Mouse (Mus musculus): ENCODE data around the gene Prkag1.

Gene Prkag1

GRCm38 (mm10) chr15:98791221-98791620 lies 40.1 kb downstream of the Prkag1 start:
- DNase-seq = no peak

GRCm38 (mm10) chr15:98790761-98791160 lies 40.6 kb downstream of the Prkag1 start:
- DNase-seq = no peak

DNA sequence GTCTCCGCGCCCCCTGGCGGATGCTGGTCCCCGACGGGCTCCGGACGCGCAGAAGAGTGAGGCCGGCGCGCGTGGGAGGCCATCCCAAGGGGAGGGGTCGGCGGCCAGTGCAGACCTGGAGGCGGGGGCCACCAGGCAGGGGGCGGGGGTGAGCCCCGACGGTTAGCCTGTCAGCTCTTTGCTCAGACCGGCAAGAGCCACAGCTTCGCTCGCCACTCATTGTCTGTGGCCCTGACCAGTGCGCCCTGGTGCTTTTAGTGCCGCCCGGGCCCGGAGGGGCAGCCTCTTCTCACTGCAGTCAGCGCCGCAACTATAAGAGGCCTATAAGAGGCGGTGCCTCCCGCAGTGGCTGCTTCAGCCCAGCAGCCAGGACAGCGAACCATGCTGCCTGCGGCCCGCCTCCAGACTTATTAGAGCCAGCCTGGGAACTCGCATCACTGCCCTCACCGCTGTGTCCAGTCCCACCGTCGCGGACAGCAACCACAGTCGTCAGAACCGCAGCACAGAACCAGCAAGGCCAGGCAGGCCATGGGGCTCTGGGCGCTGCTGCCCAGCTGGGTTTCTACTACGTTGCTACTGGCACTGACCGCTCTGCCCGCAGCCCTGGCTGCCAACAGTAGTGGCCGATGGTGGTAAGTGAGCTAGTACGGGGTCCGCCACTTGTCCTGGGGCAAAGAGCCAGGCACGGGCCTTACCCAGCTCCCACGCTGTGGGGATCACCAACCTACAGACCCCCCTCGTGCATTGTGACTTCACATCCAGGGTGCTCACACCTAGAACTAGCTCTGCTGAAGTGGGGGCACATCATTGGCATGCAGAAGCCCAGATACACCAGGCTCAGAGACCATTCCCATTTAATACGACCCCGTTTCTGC lies 41.4 kb downstream of the Prkag1 start, which contains the start of gene Wnt1:
Gene Wnt1, plus strand, starts transcription at position 197 of the 875 bp plus-strand sequence.
- DNase-seq = peak in 1 of 2 experiments; percentile 30

GRCm38 (mm10) chr15:98788972-98789660 lies 42.2 kb downstream of the Prkag1 start:
- no peak for DNase-seq

DNA sequence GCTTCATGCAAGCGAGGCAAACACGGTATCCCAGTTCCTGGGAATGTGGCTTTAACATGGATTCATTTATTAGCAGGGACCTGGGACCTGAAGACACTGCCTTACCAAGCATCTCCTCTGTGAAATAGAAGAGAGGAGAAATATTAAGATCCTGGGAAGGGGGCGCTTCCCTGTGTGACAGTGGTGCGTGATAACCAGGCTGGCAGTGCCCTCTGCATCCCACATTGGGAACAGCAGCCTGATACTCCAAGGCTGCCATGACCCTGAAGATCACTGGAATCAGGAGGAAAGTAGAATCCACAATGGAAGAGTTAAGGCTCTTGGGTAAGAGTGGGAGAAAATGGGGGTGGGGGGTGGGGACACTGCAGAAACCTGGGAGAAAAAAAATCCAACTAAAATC lies 43.4 kb downstream of the Prkag1 start:
- DNase-seq = no peak

- no peak for DNase-seq
These were observed 45.6 kb downstream of the Prkag1 start for GRCm38 (mm10) chr15:98785744-98786143.

DNA sequence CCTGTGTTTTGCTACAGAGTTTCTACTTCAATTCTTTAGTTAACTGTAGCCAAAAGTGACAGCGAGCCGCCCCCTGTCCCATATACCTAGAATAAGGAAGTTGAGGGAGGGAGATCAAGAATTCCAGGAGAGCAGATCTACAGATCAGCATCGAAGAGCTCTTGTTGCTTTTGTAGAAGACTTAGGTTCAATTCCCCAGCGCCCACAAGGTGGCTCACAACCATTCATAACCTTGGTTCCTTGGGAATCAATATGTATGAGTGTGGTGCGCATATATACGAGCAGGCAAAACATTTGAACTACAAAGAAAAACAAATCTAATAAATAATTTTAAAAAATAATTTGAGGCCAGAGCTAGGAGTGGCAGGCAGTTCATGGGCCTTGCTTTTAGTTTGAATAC lies 50.2 kb downstream of the Prkag1 start:
- DNase-seq = no peak

DNA sequence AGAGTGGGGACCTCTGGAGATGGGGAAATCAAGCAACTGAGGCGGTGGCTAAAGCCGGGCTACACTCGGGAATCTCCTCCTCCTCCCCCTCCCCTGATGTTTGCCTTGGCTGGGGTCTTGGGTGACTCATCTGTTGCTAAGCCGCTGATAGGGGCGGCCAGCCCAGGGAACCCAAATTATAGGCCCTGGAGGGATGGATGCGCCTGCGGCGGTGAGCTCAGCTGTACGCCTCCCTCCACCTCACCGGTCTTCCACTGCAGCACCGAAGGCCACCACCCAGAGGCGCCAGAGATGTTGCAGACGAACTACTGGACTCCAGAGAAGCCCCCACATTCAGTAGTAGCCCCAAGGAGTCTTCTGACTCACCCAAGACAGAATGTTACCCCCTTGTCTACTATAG lies 50.7 kb downstream of the Prkag1 start:
- DNase-seq = no peak

GRCm38 (mm10) chr15:98780075-98780474 lies 51.2 kb downstream of the Prkag1 start:
- DNase-seq = no peak

GRCm38 (mm10) chr15:98778806-98779205 lies 52.5 kb downstream of the Prkag1 start:
- DNase-seq = no peak

- DNase-seq = no peak
These were observed 53.0 kb downstream of the Prkag1 start for GRCm38 (mm10) chr15:98778191-98778770.

GRCm38 (mm10) chr15:98777762-98778161 lies 53.6 kb downstream of the Prkag1 start, which contains the start of gene Wnt10b:
Gene Wnt10b, minus strand, starts transcription at chr15:98778150.
- DNase-seq = no peak

GRCm38 (mm10) chr15:98777005-98777616 lies 54.2 kb downstream of the Prkag1 start:
- DNase-seq = no peak

- no peak for DNase-seq
These were observed 54.9 kb downstream of the Prkag1 start for GRCm38 (mm10) chr15:98776280-98777004.

GRCm38 (mm10) chr15:98775533-98775932 lies 55.8 kb downstream of the Prkag1 start:
- no peak for DNase-seq

GRCm38 (mm10) chr15:98774096-98774495 lies 57.2 kb downstream of the Prkag1 start:
- DNase-seq = no peak

DNA sequence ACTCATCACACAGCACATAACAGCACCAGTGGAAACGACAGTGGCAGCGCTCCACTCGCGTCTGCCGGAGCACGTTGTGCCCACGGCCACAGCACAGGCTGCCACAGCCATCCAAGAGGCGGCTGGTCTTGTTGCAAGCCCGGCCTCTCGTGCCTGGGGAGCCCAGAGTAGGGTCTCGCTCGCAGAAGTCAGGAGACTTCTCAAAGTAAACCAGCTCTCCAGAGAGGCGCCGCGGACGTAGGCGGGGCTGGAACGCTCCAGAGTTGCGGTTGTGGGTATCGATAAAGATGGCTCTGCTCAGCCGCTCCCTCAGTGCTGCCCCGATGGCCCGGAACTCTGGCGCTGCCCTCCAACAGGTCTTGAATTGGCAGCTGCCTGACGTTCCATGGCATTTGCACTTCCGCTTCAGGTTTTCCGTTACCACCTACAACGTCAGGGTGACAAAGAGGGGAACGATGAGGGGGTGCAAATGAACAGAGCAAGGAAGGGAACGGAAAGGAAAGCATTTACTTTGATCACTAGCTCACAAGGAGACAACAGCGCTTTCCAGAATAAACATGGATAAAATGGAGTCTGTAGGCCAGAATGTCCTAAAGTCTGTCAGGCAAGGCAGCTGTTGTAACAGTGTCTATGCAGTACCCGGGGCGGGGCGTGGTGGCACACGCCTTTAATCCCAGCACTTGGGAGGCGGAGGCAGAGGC lies 58.7 kb downstream of the Prkag1 start:
- DNase-seq = no peak

DNA sequence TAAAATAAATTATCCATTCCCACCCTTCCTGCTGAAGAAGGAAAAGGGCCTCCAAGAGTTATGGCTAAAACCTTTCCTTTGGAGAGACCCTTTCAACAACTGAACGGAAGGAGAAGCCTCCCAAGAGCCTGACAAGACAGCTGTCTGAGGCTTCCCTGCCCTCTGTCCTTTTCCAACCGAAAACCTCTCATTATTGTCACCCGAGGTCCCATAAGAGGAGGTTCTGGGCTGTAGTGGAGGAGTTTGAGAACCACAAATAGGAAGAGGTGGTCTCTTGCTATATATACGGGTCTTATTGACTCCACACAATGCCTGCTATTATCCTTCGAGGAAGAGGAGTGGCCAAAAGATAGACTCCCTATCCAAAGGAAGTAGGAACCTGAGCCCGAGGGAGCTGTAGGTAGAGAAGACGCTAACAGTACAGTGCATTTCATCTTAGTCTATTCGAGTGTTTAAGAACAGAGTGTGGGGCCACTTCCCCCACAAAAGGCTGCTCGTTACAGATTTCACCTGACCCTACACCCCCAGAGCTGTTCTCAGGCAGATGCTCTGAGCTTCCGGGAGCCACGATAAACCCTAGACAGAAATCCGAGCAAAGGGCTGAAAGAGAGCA lies 59.4 kb downstream of the Prkag1 start:
- DNase-seq = no peak

- no peak for DNase-seq
These were observed 63.1 kb downstream of the Prkag1 start for GRCm38 (mm10) chr15:98768259-98768658.

DNA sequence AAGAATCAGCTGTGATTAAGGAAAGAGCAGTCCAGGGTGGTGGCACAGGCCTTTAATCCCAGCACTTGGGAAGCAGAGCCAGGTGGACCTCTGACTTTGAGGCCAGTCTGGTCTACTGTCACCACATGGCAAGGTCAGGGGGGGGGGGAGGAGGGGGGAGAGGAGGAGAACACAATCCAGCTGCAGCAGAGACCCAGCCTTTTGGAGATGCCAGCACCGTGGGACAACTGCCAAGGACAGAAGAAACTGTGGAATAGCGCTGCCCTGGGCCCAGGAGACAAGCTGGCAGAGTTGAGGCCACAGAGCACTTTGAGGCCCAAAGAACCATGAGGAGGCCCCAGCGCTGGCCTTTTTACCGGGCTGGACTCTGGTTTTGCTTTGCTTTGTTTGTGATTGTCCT lies 65.4 kb downstream of the Prkag1 start:
- no peak for DNase-seq

All from cerebellum, postnatal 36 days (tissue).